Mouse (Mus musculus) bone marrow macrophage, adult 2 months (primary cell): ENCODE measurements around the gene Ifitm2.

Source experiments
- CTCF ChIP-seq: IDR thresholded peaks from 2 replicates; pipeline ENCODE4 v1.5.1; 2012; ENCODE audit warnings: low read depth, mild to moderate bottlenecking, low read length, moderate library complexity
- POLR2A ChIP-seq: IDR thresholded peaks from 2 replicates; pipeline ENCODE4 v1.6.1; 2012; ENCODE audit warnings: mild to moderate bottlenecking, low read depth, low read length, borderline replicate concordance

DNA sequence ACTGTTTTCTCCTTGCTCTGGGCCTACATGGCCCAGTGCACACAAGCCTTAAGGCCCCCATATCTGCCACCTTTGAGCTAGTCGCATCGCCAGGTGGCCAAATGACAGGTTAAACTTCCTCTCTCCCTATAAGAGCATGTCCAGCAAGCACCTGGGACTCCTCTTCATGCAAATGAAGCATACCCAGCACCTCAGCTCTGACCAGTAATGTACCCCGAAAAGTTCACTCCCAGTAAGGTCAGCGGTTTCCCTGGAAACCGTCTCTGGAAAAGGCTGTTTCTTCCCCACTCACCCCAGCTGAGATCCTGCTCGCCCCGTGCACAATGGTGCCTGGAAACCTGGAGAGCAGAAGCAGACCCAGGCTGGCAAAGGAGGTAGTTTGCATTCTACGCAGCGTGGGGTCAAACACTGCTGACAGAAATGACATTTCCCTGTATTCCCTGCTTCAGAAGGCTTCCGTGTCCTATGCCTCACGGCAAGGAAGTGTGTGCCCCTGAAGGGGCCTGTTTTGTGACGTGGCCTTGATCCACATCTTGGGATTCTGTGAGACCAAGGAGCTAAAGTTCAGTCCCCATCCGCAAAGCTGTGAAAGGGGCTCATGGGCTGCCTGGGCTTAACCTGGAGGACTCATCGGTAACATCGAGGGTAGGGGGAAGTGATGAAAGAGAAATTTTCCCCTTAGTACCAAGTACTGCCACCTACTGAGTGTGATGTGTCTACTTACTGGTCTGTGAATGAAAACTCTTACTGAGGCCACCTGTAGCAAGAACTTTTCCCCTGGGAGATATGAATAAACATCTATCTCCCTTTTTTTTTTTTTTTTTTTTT is 45.3 kb upstream of the Ifitm2 start:
- TF ChIP-seq CTCF (no peak), POLR2A (no peak)
